Mouse (Mus musculus) heart, adult 2 months (tissue): ENCODE results near the gene E2f8. TPM values are rescaled to one million over a fixed set of nuclear protein-coding genes. Genes with fewer than 3 reads are reported as not detected.
A peak's percentile ranks its signal among the peaks of the same experiment; 100 is the strongest.

Experiments used
- DNase-seq, 2 experiments: peaks; one replicate each; pipeline ENCODE4 v3.0.0; 2021
- H3K27ac ChIP-seq: fragments of 200-600 bp; 2 replicates; pipeline ENCODE4 v1.8.1; 2022
- H3K27me3 ChIP-seq: fragments of 200-500 bp; 2 replicates; pipeline ENCODE4 v1.6.1; 2012; ENCODE audit warnings: mild to moderate bottlenecking, low read length, inconsistent platforms, mixed read lengths; ENCODE audit not compliant: control insufficient read depth, insufficient read depth
- H3K36me3 ChIP-seq: fragments of 200-500 bp; 2 replicates; pipeline ENCODE4 v1.6.1; 2012; ENCODE audit warnings: low read length, inconsistent platforms; ENCODE audit not compliant: control insufficient read depth, insufficient read depth
- H3K4me1 ChIP-seq: fragments of 200-500 bp; 2 replicates; pipeline ENCODE4 v1.6.1; 2011; ENCODE audit warnings: low read length; ENCODE audit not compliant: control insufficient read depth, insufficient read depth
- H3K4me3 ChIP-seq: fragments of 200-600 bp; 2 replicates; pipeline ENCODE4 v1.8.1; 2022
- H3K79me2 ChIP-seq: fragments of 200-500 bp; replicated peaks from 2 replicates; pipeline ENCODE4 v1.6.1; 2012; ENCODE audit warnings: mild to moderate bottlenecking, inconsistent platforms, low read length, moderate library complexity, mixed read lengths; ENCODE audit not compliant: control insufficient read depth, insufficient read depth
- H3K9ac ChIP-seq: fragments of 200-500 bp; 2 replicates; pipeline ENCODE4 v1.6.1; 2012; ENCODE audit warnings: low read depth, mild to moderate bottlenecking, control low read depth, inconsistent platforms, low read length, mixed read lengths
- CTCF ChIP-seq: fragments of 200-600 bp; IDR thresholded peaks from 2 replicates; pipeline ENCODE4 v1.8.1; 2022; ENCODE audit warnings: antibody characterized with exemption, mild to moderate bottlenecking, moderate library complexity
- EP300 ChIP-seq: fragments of 200-500 bp; IDR thresholded peaks from 2 replicates; pipeline ENCODE4 v1.6.1; 2011; ENCODE audit warnings: low read depth, low read length, control low read depth; ENCODE audit not compliant: insufficient read depth
- POLR2A ChIP-seq: fragments of 200-500 bp; IDR thresholded peaks from 2 replicates; pipeline ENCODE4 v1.6.1; 2011; ENCODE audit warnings: mild to moderate bottlenecking, low read depth, low read length, control low read depth; ENCODE audit not compliant: insufficient read depth
- WGBS: fragments of 180-500 bp; shearing (Covaris S2); methylation state at CpG from one replicate; pipeline ENCODE4 v1.1.7; 2018; 5-methylcytosine and 5-hydroxymethylcytosine counted together
- intact Hi-C: fragments of 180-260 bp; cut with DNase I; formaldehyde crosslinking; loops from one replicate; pipeline ENCODE4 v1.15.1; 2025
- polyA plus RNA-seq: library from polyadenylated mRNA; depleted of rRNA; stranded (reverse); fragments of >200 nt; gene quantifications from 2 replicates; pipeline ENCODE4 v1.2.3, GENCODE M21; 2012
- total RNA-seq, 2 experiments: library from RNA; stranded (reverse); gene quantifications; 2 replicates each; pipeline ENCODE4 v1.2.3; 2021

Gene E2f8
- total and polyA plus RNA-seq, 3 experiments = 0.31 to 1.6 (median 1.3) TPM

DNA sequence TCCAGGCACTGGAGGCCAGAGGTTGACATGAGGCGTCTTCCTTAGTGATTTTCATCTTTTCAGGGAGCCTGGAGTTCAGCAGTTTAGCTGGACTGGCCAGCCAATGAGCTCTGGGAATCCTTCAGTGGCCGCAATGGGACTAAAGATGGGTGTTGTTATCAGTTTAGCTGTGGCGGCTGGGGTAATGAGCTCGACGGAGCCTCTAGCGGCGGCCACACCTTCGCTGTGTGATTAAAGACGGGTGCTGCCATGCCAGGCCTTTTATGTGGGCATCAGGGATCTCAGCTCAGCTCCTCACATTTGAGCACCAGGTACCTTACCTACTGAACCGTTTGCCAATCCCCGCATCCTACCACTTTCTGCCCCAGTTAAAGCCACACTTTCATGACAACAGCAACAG is 10.1 kb downstream of the E2f8 start:
- intact Hi-C loops = no loop called here
- Histone ChIP-seq H3K27ac (no peak overlapping the region), H3K79me2 (no peaks in the 10 kb centered on the region), H3K9ac (no peak overlapping the region), H3K4me3 (no peak overlapping the region), H3K27me3 (no peaks in the 10 kb centered on the region), H3K4me1 (no peaks in the 10 kb centered on the region), H3K36me3 (no peaks in the 10 kb centered on the region)
- WGBS = 82% methylated on average over 11 of the region's 11 CpGs
- DNase-seq = no peak
- no peak for TF ChIP-seq POLR2A
- no peak for TF ChIP-seq CTCF
- TF ChIP-seq EP300 = no peak

DNA sequence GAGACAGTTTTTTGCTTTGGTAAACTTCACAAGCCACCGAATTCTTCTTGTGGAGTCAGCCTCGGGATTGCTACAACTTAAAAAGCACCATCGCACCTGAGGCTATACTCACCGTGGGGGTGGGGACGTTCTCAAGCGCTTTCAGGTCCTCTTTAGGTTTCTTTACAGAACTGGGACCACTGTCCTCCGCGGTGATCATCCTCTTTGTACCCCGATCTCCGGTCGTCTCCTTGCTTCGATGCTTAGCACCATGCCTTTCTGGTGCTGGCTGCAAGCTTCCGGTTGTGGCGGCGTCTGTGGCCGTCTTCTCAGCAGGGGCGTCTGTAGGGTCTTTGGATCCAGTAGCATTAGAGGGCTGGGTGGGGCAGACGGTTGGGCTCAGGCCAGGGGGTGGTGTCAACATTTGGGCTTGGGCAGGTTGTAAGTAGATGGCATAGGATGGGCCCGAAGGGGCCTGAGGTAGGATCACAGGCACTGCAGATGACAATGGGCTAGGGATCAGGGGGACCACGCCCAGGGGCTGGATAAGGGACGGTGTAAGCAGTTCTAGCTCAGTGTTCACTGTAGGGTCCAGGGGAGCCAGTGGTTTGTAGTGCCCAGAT is 10.7 kb downstream of the E2f8 start:
- Histone ChIP-seq H3K4me3 (no peak overlapping the region), H3K27ac (no peak overlapping the region), H3K36me3 (no peaks in the 10 kb centered on the region), H3K4me1 (no peaks in the 10 kb centered on the region), H3K79me2 (no peaks in the 10 kb centered on the region), H3K27me3 (no peaks in the 10 kb centered on the region), H3K9ac (no peak overlapping the region)
- no peak for TF ChIP-seq CTCF
- TF ChIP-seq EP300 = no peak
- no peak for TF ChIP-seq POLR2A
- DNase-seq = no peak
- intact Hi-C loops = no loop called here
- 95% methylated on average over 21 of the region's 21 CpGs for WGBS

DNA sequence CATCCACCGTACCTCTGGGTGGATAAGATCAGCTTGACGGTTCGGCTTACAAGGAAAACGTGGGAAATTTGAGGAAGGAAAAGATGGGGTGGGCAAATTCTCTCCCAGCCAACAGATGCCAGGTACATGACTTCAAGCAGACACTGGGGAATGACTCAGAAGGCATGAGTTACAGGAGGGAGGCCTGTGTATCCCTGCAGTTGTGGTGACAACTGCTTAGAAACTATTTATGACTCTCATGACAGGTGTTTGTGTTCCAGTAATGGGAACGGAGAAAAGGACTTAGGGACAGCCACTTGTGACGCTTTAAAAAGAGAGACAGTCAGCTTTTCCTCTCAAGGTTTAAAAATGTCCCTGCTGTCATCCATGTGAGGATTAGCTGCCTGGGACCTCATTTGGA is 11.3 kb downstream of the E2f8 start:
- Histone ChIP-seq H3K4me1 (no peaks in the 10 kb centered on the region), H3K27ac (no peak overlapping the region), H3K36me3 (no peaks in the 10 kb centered on the region), H3K9ac (no peak overlapping the region), H3K79me2 (no peaks in the 10 kb centered on the region), H3K4me3 (no peak overlapping the region), H3K27me3 (no peaks in the 10 kb centered on the region)
- TF ChIP-seq CTCF (no peak), EP300 (no peak), POLR2A (no peak)
- WGBS = 82% methylated on average over 6 of the region's 6 CpGs
- no peak for DNase-seq
- intact Hi-C loops = no loop called here

DNA sequence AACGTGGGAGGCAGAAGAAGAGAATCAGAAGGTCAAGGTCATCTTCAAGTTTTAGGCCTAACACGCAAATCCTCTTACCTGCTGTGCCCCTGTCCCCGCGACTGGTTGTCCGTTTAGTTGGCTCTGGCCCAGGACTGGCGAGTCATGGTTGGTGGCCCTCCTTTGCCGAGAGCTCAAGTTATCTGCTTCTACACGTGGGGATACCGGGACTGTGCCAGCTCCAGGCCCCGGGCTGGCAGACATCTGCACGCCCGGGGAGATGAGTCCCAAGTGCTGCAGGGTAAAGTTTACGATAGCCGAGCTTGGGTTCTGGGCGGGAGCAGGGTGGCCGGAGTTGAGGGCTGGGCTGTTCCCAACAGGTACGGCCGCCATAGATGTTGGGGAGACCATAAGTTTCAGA is 13.8 kb downstream of the E2f8 start:
- no peaks in the 10 kb centered on the region for H3K79me2 ChIP-seq
- no peak overlapping the region for H3K4me3 ChIP-seq
- 66% methylated on average over 18 of the region's 18 CpGs for WGBS
- intact Hi-C loops = no loop called here
- H3K4me1 ChIP-seq = no peaks in the 10 kb centered on the region
- no peaks in the 10 kb centered on the region for H3K27me3 ChIP-seq
- H3K36me3 ChIP-seq = no peaks in the 10 kb centered on the region
- no peak for TF ChIP-seq POLR2A
- no peak for TF ChIP-seq CTCF
- no peak for TF ChIP-seq EP300
- no peak overlapping the region for H3K27ac ChIP-seq
- DNase-seq = peak in 1 of 2 experiments; percentile 48
- H3K9ac ChIP-seq = no peak overlapping the region

DNA sequence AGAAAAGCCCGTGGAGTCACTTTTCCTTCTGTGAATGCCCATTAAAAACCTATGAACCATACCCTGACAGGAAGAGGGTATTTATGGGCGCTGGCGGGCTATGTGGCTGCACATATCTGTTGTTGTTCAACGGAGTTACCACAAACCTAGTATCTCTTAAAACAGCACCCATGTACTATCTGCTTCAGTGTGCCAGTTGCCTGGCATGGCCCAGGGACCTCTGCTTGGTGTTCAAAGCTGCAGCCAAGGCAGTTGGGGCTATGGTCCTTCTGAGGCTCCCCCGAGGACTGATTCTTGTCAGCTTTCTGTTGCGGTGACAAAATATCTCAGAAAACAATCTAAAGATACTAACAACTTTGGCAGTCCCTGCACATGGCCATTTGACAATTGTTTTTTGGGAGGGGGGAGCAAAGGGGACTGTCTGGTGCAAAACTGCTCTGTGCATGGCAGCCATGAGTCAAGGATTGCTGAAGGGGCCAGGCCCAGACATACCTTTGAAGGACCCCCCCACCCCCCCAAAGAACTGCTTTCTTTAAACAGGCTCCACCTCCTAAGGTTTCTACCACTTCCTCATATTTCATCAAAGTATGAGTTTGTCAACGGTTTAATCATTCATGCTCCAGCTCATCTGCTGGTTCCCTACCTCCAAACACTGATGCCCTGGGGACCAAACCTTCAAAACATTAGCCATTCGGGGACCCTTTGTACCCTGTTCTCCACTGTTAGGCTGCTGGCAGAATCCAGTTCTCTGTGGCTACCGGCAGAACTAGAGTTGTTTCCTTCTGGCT is 16.5 kb downstream of the E2f8 start:
- no peaks in the 10 kb centered on the region for H3K36me3 ChIP-seq
- intact Hi-C loops = no loop called here
- DNase-seq = no peak
- 84% methylated on average over 9 of the region's 9 CpGs for WGBS
- H3K4me1 ChIP-seq = no peaks in the 10 kb centered on the region
- no peaks in the 10 kb centered on the region for H3K79me2 ChIP-seq
- no peaks in the 10 kb centered on the region for H3K27me3 ChIP-seq
- H3K4me3 ChIP-seq = no peak overlapping the region
- no peak overlapping the region for H3K27ac ChIP-seq
- no peak for TF ChIP-seq EP300
- no peak for TF ChIP-seq CTCF
- no peak for TF ChIP-seq POLR2A
- H3K9ac ChIP-seq = no peak overlapping the region

DNA sequence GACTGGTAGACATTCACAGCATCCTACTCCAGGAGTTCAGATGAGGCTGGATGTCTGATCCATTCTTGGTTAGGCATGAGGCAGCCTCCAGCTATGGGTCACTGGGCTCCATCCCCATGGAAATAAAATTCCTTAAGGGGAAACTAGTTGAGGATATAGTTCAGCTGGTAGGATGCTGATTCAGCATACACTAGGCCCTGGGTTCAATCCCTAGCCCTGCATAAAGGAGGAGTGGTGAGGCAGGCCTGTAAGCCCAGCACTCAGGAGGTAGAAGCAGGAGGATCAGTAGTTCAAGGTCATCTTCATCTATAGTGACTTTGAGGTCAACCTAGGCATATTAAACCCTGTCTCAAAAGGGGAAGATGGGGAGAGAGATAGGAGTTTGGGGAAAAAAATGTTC is 17.2 kb downstream of the E2f8 start:
- Histone ChIP-seq H3K79me2 (no peaks in the 10 kb centered on the region), H3K27me3 (no peaks in the 10 kb centered on the region), H3K9ac (no peak overlapping the region), H3K27ac (no peak overlapping the region), H3K4me3 (no peak overlapping the region), H3K4me1 (no peaks in the 10 kb centered on the region), H3K36me3 (no peaks in the 10 kb centered on the region)
- intact Hi-C loops = no loop called here
- DNase-seq = peak in 1 of 2 experiments; percentile 9
- TF ChIP-seq EP300 (no peak), POLR2A (no peak), CTCF (no peak)
